Mouse (Mus musculus): ENCODE measurements around the gene Neurl2.
A peak's percentile ranks its signal among the peaks of the same experiment; 100 is the strongest.
"Not testable (repeated sequence)": the region's sequence is repeated elsewhere in the genome, so short reads cannot be mapped to it uniquely, and the experiment has no call there.

Gene Neurl2

DNA sequence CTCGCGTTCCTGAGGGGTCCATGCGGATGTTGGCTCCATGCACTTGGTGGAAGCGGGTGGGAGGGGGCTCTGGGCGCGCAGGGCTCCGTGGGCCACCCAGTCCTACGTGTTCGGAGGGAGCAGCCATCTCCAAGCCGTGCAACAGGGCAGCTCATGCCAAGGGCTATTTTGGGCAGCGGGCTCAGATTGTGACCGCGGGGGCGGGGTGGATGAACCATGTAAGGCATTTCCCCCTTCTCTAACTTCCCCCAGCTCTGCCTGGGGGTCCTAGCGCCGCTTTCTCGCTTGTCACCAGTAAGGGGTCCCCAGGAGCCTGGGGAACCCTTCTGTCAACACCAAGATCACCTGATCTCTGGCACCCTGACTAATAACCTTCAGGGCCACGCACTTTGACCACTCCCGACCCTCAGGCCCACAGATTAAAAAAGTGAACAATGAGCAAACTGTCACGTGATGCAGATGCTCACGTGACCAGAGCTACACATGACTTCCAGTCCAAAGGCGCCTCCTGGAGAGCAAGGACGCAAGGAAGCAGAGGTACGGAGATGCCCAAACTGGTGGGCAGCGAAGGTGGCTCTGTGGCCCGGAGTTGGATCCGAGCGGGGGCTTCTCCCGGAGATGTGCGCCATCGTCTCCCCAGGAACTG is at the start of gene Neurl2:
Gene Neurl2, minus strand, starts transcription at position 143 of the 646 bp plus-strand sequence.
- DNase-seq, result peak; percentile 97 to 98

DNA sequence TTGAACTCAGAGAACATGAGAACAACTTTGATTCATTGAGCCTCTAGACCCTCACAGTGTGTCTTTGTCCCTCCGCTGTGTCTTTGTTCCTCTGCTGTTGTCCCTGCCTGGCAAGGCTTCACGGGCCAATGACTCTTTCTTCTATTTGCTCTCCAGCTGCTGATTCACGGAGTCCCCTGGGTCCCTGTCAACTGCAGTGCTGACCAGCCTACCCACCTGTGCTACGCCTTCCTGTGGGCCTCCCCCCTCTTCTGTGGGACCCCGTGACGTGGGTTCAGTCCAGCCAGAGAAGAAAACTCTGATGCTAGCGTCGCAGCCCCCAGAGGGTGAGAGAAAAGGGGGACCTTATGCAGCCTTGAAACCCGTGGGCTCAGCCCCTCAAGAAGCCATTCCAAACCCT is 49.4 kb upstream of the Neurl2 start:
- DNase-seq, result peak in 1 of 2 experiments; percentile 44

GRCm38 (mm10) chr2:164879568-164880277 is 46.5 kb upstream of the Neurl2 start:
- peak; percentile 95 to 96 for DNase-seq

- peak; percentile 94 to 95 for DNase-seq
These were observed 45.9 kb upstream of the Neurl2 start, which contains the start of gene Pcif1 for GRCm38 (mm10) chr2:164879228-164879567. TSS of gene Pcif1 (plus strand) at chr2:164879304.

DNA sequence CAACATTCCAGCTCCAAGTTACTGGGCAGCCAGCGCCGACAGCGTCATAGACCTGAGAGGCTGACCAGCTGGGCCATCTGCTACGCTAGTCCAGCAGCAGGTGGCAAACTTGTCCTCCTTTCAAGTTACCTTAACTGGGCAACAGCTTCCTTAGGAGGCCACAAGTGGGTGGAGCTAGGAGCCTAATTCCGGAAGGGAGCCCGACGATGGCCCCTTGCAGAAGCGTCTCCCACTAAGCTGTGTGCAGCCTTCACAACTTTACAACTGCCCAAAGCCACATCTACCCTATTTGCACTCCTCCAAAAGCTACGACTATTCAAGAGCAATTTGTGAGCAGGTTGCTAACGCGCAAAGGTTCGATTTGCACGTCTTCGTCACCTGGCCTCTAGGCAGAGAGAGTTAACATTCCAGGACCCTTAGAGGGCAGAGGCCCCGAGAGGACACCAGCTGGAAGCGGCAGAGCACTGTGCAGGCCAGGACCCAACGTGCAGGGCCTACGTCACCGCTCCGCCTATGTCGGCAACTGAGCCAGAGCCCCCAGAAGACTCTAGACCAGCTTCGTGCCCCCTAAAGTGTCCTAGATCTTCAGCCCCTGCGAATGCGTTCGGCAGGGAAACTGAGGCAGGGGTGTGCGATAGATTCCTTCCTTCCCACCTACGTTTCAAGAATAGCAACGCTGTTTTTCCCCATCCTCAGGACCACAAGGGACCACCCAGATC is 45.4 kb upstream of the Neurl2 start:
- DNase-seq, result peak; percentile 85 to 92

GRCm38 (mm10) chr2:164877376-164878215 is 44.3 kb upstream of the Neurl2 start:
- DNase-seq, result not testable (repeated sequence)

DNA sequence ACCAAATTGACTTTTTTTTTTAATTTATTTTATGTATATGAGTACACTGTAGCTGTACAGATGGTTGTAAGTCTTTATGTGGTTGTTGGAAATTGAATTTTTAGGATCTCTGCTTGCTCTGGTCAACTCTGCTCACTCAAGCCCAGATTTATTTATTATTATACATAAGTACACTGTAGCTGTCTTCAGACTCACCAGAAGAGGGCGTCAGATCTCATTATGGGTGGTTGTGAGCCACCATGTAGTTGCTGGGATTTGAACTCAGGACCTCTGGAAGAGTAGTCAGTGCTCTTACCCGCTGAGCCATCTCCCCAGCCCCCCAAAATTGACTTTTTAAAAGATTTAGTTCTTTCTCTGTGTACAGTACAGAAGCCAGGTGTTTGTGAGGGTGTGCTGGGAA is 42.4 kb upstream of the Neurl2 start:
- not testable (repeated sequence) for DNase-seq

DNA sequence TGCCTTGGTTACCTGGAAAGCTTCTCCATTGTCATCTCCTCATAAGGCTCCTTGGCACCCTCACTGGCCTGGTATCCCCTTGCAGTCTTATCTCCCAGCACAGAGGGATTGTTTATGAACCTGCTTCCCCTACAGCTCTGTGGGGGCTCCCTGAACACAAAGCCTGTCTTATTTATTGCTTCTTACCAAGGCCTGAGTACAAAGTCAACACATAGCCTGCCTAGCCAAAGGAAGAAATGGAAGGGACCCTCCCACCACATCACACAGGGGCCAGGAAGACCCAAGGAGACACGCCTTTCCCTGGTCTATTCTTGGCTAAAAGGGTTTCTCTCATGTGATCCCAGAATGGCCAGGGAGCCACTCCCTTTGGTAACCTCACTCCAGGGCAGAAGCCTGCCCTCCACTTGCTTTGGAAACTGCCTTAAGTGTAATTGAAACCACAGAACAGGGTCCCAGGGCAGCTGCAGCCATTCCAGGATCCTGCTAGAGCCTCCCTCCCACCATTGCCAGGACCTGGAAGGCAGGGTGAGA is 41.0 kb upstream of the Neurl2 start:
- DNase-seq, result peak; percentile 40 to 74

GRCm38 (mm10) chr2:164873621-164874020 is 40.4 kb upstream of the Neurl2 start:
- DNase-seq, result no peak

DNA sequence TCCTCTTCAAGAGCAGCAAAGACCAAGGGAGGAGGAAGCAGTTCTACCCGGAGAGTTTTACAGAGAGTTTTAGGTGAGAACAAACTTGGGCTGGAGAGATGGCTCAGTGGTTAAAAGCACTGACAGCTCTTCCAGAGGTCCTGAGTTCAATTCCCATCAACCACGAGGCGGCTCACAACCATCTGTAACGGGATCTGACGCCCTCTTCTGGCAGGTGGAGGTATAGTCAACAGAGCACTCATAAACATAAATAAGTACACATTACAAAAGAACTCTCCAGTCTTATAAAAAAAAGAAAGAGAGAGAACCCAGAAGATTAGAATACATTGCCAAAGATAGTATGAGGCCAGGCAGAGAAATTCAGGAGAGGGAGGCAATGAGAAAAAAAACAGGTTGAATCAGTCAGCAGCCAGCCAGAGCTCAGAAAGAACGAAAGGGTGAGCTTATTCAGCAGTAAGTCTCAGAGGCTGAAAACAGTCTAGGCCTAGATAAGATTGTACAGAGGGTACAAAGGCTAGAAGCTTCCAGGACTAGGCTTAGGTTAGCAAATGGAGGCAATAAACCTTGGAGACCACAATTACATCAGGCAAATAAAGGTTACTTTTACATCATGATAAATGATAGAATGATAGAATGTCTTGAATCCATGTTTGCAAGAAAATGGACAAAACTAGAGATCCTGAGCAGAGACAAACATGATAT is 38.5 kb upstream of the Neurl2 start:
- DNase-seq, result no peak

GRCm38 (mm10) chr2:164868491-164868890 is 35.2 kb upstream of the Neurl2 start:
- no peak for DNase-seq

GRCm38 (mm10) chr2:164867566-164867965 is 34.3 kb upstream of the Neurl2 start:
- DNase-seq, result peak in 1 of 2 experiments; percentile 53

GRCm38 (mm10) chr2:164866741-164867551 is 33.7 kb upstream of the Neurl2 start:
- peak; percentile 72 to 78 for DNase-seq

- DNase-seq, result no peak
These were observed 31.3 kb upstream of the Neurl2 start for GRCm38 (mm10) chr2:164864593-164864992.

DNA sequence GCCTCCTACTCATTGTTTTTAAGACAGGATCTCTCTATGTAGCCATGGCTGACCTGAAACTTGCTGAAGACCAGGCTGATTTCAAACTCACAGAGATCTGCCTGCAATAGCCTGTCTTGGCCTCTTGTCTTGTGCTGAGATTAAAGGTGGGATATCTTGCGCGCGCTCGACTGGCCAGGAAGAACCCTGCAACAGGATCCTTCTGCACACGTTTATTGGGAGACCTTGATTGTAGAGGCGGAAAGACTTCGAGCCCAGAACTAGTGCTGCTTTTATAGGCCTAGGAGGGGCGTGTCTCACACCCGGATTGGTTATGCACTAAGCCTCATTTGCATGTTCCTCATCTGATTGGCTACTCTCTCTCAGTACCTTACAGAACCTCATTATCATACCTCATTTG is 30.2 kb upstream of the Neurl2 start:
- not testable (repeated sequence) for DNase-seq

DNA sequence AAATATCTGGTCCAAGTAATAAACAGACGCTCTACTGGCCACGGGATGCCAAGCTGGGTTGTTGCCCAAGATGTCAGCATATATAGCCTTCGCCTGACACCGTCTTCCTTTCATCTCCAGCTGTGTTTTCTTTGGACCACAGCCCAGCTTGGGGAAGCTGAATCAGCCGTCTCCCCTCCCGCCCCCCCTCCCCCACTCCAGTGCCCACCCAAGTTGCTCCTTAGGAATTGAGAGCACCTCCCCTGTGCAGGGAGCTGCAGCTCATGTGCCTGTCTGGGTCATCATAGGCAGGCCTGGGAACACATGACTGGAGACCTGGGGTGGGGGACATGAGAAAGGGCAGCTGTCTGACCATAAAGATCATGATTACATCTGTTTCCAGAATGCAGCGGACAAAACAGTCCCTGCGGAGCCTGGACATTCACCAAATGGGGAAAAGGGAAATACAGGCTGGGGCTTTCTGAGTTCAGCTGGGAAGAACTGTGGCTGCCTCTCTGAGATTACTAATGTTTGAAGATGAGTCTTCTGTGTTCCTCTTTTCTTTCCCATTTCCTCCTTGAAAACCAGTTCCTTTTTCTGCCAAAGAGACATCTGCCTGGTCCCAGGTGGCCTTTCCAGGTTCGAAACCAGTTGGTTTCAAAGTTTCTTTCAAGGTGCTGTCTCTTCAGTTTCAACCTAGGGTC is 29.1 kb upstream of the Neurl2 start:
- DNase-seq, result peak; percentile 73 to 77

DNA sequence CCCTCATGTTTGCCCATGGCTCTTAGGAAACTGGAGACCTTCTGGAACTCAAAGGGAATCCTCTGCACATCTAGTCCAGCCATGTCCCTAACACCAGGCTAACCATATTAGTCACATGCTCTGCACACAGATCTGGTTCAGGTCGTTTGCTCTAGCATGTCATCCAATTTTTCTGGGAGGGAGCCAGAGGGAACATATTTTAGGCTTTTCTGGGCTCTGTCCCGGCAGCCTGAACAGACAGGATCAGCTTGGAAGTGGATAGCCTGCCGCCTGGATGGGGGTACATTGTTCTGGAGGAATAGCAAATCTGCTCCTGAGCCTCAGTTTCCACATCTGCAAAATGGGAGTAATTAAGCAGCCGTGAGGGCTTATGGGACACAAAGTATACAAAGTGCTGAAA is 27.8 kb upstream of the Neurl2 start:
- DNase-seq, result no peak

- peak; percentile 64 to 88 for DNase-seq
These were observed 26.6 kb upstream of the Neurl2 start for GRCm38 (mm10) chr2:164859640-164860432.

- no peak for DNase-seq
These were observed 25.9 kb upstream of the Neurl2 start for GRCm38 (mm10) chr2:164859155-164859554.

Data from kidney, postnatal 25 days (tissue).